ENCODE assay signal across 8 mouse cellular contexts in genomic region chr2:6071598-6072440, GRCm38 (mm10). TPM values are rescaled to one million over a fixed set of nuclear protein-coding genes. Genes with fewer than 3 reads are reported as not detected.
DNase-seq lines count a peak whose midpoint lies in the region; ATAC-seq and TF ChIP-seq lines count a peak whose summit lies in the region.

No protein-coding gene starts in this region.

- H3K9ac ChIP-seq in embryonic facial prominence, embryonic 14.5 days (ENCODE audit: low read depth, low read length) = no peak overlapping the region
- H3K9ac ChIP-seq in liver, embryonic 12.5 days = no peak overlapping the region
- no peak overlapping the region for H3K9ac ChIP-seq in midbrain, postnatal 0 days (replicated peaks; ENCODE audit: low read length, poor library complexity, severe bottlenecking)

- no peaks in the 10 kb centered on the region for H3K27me3 ChIP-seq in embryonic facial prominence, embryonic 14.5 days (replicated peaks; ENCODE audit: control insufficient read depth, insufficient read depth, low read length)
- no peaks in the 10 kb centered on the region for H3K27me3 ChIP-seq in embryonic facial prominence, embryonic 10.5 days (replicated peaks; ENCODE audit: low read depth, poor library complexity, severe bottlenecking)
- H3K27me3 ChIP-seq in liver, embryonic 12.5 days (replicated peaks) = peaks cover 4% of the 10 kb centered on the region; the same call in 1 of the 2 replicates
- no peaks in the 10 kb centered on the region for H3K27me3 ChIP-seq in small intestine, adult 2 months (ENCODE audit: control insufficient read depth, insufficient read depth, low read length)
- H3K27me3 ChIP-seq in midbrain, postnatal 0 days (ENCODE audit: insufficient read depth, low read length) = no peaks in the 10 kb centered on the region

- ATAC-seq in embryonic facial prominence, embryonic 14.5 days (ENCODE audit: low read depth) = no peak
- ATAC-seq in liver, embryonic 12.5 days = peak; percentile 77
- no peak for ATAC-seq in midbrain, postnatal 0 days (ENCODE audit: low FRiP score)

- peaks cover 7% of the 10 kb centered on the region; the same call in 1 of the 2 replicates for H3K4me1 ChIP-seq in embryonic facial prominence, embryonic 14.5 days (ENCODE audit: control insufficient read depth, insufficient read depth, low read length)
- H3K4me1 ChIP-seq in embryonic facial prominence, embryonic 10.5 days = peaks cover 26% of the 10 kb centered on the region
- H3K4me1 ChIP-seq in liver, embryonic 12.5 days = peaks cover 17% of the 10 kb centered on the region
- H3K4me1 ChIP-seq in small intestine, adult 2 months (ENCODE audit: control insufficient read depth, insufficient read depth, insufficient read length, low read length) = peaks cover 16% of the 10 kb centered on the region
- no peaks in the 10 kb centered on the region for H3K4me1 ChIP-seq in midbrain, postnatal 0 days (ENCODE audit: insufficient read depth, low read length)

- DNase-seq in embryonic facial prominence, embryonic 14.5 days (ENCODE audit: low spot score) = peak; percentile 50
- DNase-seq in embryonic facial prominence, embryonic 10.5 days (ENCODE audit: low spot score) = no peak
- DNase-seq in ZHBTc4 (ENCODE audit: low read depth, low spot score) = peak; percentile 86
- no peak for DNase-seq in c-Kit-positive CD71-positive TER-119-positive erythroid progenitor cells, embryonic 14.5 days (ENCODE audit: low spot score)
- no peak for DNase-seq in midbrain, postnatal 0 days (ENCODE audit: low spot score)
- DNase-seq in cerebellum, postnatal 10 days = no peak

- no peak for TF ChIP-seq CTCF in small intestine, adult 2 months (IDR thresholded peaks at IDR 0.05; ENCODE audit: extremely low read depth, insufficient read length, insufficient replicate concordance, low read depth, low read length)
- no peak for TF ChIP-seq CTCF in midbrain, postnatal 0 days (IDR thresholded peaks at IDR 0.05)

- no peaks in the 10 kb centered on the region for H3K36me3 ChIP-seq in embryonic facial prominence, embryonic 14.5 days (ENCODE audit: control insufficient read depth, insufficient read depth, low read length)
- H3K36me3 ChIP-seq in embryonic facial prominence, embryonic 10.5 days (replicated peaks) = no peaks in the 10 kb centered on the region
- no peaks in the 10 kb centered on the region for H3K36me3 ChIP-seq in liver, embryonic 12.5 days
- H3K36me3 ChIP-seq in small intestine, adult 2 months (ENCODE audit: control insufficient read depth, insufficient read depth, low read length) = no peaks in the 10 kb centered on the region
- no peaks in the 10 kb centered on the region for H3K36me3 ChIP-seq in midbrain, postnatal 0 days (ENCODE audit: insufficient read depth, low read length)

- TF ChIP-seq POLR2A in small intestine, adult 2 months (IDR thresholded peaks at IDR 0.05; ENCODE audit: low read depth, low read length) = no peak

- 53% methylated on average over 11 of the region's 11 CpGs for WGBS in embryonic facial prominence, embryonic 14.5 days
- WGBS in embryonic facial prominence, embryonic 10.5 days = 63% methylated on average over 11 of the region's 11 CpGs
- WGBS in liver, embryonic 12.5 days (ENCODE audit: insufficient replicate concordance) = 18% methylated on average over 11 of the region's 11 CpGs
- WGBS in small intestine, adult 2 months = 11% methylated on average over 11 of the region's 11 CpGs
- 61% methylated on average over 11 of the region's 11 CpGs for WGBS in midbrain, postnatal 0 days

- no peak overlapping the region for H3K27ac ChIP-seq in embryonic facial prominence, embryonic 14.5 days (replicated peaks; ENCODE audit: low read depth, low read length)
- no peak overlapping the region for H3K27ac ChIP-seq in embryonic facial prominence, embryonic 10.5 days (replicated peaks)
- no peak overlapping the region for H3K27ac ChIP-seq in liver, embryonic 12.5 days
- peak overlapping the region; percentile 44; the same call in 1 of the 2 replicates for H3K27ac ChIP-seq in small intestine, adult 2 months (ENCODE audit: insufficient read depth, low read depth, low read length)
- H3K27ac ChIP-seq in midbrain, postnatal 0 days (ENCODE audit: low read depth, low read length) = no peak overlapping the region

- no peak overlapping the region for H3K4me2 ChIP-seq in embryonic facial prominence, embryonic 14.5 days (ENCODE audit: low read depth, low read length)
- no peak overlapping the region for H3K4me2 ChIP-seq in liver, embryonic 12.5 days
- H3K4me2 ChIP-seq in midbrain, postnatal 0 days (ENCODE audit: low read depth, low read length, poor library complexity, severe bottlenecking) = no peak overlapping the region

- H3K4me3 ChIP-seq in embryonic facial prominence, embryonic 14.5 days (ENCODE audit: low read depth, low read length) = no peak overlapping the region
- no peak overlapping the region for H3K4me3 ChIP-seq in embryonic facial prominence, embryonic 10.5 days
- H3K4me3 ChIP-seq in liver, embryonic 12.5 days = no peak overlapping the region
- no peak overlapping the region for H3K4me3 ChIP-seq in small intestine, adult 2 months (ENCODE audit: low read depth, low read length)
- no peak overlapping the region for H3K4me3 ChIP-seq in midbrain, postnatal 0 days (ENCODE audit: low read depth, low read length)

- H3K9me3 ChIP-seq in embryonic facial prominence, embryonic 14.5 days (ENCODE audit: control insufficient read depth, low read length) = no peaks in the 10 kb centered on the region
- H3K9me3 ChIP-seq in embryonic facial prominence, embryonic 10.5 days = no peaks in the 10 kb centered on the region
- H3K9me3 ChIP-seq in liver, embryonic 12.5 days (replicated peaks) = no peaks in the 10 kb centered on the region
- no peaks in the 10 kb centered on the region for H3K9me3 ChIP-seq in midbrain, postnatal 0 days (ENCODE audit: low read length)

RNA-seq across cellular contexts. Expression of gene Proser2, which starts 58.2 kb away (rescaled TPM):
- 9.9 and 10.8 TPM in 2 replicates for polyA plus RNA-seq in embryonic facial prominence, embryonic 14.5 days (2014; fragmentation: Nextera tagmentation; extraction: Ambion mirVana)
- 3.6 and 4.4 TPM in 2 replicates for polyA plus RNA-seq in embryonic facial prominence, embryonic 10.5 days (2016; fragmentation: Nextera tagmentation; extraction: Ambion mirVana)
- 7.0 and 8.1 TPM in 2 replicates for polyA plus RNA-seq in liver, embryonic 12.5 days (2016; fragmentation: Nextera tagmentation; extraction: Ambion mirVana)
- polyA plus RNA-seq in small intestine, adult 2 months (2012; rRNA removed) = 9.3 and 11.8 TPM in 2 replicates
- total RNA-seq in midbrain, postnatal 0 days (2014; rRNA removed) = 7.0 and 7.1 TPM in 2 replicates
- 7.2 and 7.4 TPM in 2 replicates for polyA plus RNA-seq in midbrain, postnatal 0 days (2015; fragmentation: Nextera tagmentation; extraction: Ambion mirVana)

Comparison
In these comparisons a context has a peak if more than half of its experiments do, and no peak if none do; other contexts are left out.
1. DNase-seq: peak in embryonic facial prominence, embryonic 14.5 days (single experiment) and ZHBTc4 (single experiment); none in embryonic facial prominence, embryonic 10.5 days (single experiment), c-Kit-positive CD71-positive TER-119-positive erythroid progenitor cells, embryonic 14.5 days (single experiment), midbrain, postnatal 0 days (single experiment) and cerebellum, postnatal 10 days (0 of 2).